Mouse (Mus musculus) spleen, postnatal 36 days (tissue): Measurements from ENCODE around the gene Xrcc2.
A peak's percentile ranks its signal among the peaks of the same experiment; 100 is the strongest.

ENCODE experiments used
- DNase-seq, 2 experiments: peaks; one replicate each; pipeline ENCODE4 v3.0.0; 2022; ENCODE audit warnings: low spot score in 2 of 2, mixed read lengths in 1 of 2

The Xrcc2 gene

DNA sequence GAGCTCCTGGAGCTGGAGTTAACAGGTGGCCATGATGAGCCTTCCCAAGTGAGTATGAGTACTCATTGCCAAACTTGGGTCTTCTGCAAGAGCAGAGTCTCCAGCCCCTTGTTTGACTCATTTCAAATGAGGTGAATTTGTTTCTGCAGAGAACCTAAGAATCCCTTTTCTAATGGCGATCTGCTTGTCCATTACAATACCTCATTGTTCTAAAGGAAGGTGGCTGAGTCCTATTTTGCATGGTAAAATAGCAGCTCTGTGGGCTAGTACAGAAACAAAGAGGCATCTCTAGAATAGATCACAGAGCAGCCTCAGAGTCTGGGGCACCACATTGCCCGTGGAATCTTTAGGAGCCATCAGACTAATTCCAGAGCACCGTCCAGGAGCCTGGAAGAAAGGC is 34.6 kb downstream of the Xrcc2 start:
- DNase-seq: no peak

DNA sequence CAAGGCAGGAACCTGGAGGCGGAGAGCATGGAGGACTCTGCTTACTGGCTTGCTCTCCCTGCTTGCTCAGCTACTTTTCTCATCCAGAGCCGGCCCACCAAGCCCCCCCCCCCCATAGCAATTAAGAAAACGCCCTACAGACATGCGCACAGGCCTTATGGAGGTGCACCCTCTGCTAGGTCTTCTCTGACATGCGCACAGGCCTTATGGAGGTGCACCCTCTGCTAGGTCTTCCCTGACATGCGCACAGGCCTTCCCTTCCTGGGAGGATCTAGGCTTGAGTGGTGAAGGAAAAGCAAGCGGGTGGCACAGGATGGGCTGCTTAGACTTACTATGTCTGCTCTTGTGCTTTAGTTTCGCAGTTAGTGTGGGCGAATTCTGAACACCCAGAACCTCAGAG is 37.3 kb downstream of the Xrcc2 start:
- no peak for DNase-seq

DNA sequence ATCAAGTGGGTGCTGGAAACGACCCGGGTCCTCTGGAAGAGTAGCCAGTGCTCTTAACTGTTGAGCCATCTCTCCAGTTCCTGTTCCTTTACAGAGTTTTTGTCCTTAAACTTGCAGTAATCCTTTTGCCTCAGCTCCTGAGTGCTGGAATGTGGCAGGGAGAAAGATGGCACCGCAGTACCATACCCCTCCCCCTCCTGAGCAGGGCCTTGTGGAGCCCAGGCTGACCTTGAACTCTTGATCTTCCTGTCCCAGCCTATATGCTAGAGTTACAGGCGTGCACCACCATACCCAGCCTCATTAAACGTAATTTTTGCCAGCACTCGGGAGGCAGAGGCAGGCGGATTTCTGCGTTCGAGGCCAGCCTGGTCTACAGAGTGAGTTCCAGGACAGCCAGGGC is 38.9 kb downstream of the Xrcc2 start:
- no peak for DNase-seq

DNA sequence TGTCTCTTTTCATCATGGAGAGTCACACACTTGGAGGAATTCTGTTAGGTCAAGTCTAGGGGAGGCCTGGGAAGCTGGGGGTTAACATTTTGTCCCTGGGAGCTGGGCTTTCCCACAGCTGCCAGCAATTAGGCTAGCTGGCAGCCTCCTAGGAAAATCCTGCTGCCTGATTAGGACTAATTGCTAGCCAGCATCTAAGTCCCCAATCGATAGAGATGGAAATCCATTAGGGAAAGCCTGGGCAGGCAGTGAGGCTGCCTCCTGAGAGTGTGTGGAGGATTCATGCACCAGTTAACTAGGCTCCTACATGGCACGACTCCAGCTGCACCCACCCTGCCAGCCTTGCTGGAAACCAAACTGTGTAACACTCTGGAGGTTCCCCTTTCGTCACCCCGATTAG is 39.5 kb downstream of the Xrcc2 start:
- DNase-seq: no peak

DNA sequence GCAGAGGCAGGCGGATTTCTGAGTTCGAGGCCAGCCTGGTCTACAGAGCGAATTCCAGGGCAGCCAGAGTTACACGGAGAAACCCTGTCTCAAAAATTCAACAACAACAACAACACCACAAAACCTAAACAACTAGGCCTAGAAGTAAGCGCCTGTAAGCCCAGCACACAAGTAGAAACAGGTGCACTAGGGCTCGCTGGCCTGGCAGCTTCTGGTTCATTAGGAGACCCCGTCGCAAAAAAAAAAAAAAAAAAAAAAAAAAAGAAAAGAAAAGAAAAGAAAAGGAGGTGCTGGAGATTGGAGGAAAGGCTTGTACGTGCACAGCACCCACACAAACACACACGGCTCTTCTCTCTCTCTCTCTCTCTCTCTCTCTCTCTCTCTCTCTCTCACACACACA is 40.1 kb downstream of the Xrcc2 start:
- no peak for DNase-seq

DNA sequence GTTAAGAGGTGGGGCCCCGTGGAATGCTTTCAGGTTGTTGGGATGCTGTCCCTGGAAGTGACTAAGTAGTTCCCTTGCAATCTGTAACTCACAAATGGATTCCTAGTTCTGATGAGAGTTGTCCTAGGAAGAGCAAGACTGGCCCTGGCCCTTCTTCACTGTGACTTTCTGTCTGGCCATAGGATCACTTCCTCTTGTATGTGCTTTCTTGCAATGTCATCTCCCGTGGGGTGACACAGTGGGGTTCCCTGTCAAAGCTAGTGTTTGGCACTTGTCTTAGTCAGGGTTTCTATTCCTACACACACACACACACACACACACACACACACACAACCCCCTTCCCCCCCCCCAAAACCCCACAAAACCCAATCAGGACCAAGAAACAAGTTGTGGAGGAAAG is 42.5 kb downstream of the Xrcc2 start:
- DNase-seq: peak in 1 of 2 experiments; percentile 11

DNA sequence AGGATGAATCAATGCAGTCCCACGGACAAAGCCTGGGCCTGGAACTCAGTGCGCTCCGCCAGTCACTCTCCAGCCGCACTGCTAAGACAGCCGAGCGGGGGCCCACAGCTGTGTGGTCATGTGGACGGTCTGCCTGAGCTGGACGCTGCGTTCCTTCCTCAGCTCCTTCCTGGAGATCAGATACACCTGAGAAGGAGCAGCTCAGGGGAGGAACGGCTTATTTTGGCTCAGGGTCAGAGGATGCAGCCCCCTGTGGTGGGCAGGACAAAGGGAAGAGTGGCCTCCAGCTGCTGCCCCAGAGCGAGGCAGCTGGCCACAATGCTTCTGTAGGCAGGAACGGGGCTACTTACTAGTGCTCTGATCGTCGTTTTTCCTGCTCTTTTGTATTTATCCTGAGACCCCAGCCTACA is 51.0 kb downstream of the Xrcc2 start:
- no peak for DNase-seq

DNA sequence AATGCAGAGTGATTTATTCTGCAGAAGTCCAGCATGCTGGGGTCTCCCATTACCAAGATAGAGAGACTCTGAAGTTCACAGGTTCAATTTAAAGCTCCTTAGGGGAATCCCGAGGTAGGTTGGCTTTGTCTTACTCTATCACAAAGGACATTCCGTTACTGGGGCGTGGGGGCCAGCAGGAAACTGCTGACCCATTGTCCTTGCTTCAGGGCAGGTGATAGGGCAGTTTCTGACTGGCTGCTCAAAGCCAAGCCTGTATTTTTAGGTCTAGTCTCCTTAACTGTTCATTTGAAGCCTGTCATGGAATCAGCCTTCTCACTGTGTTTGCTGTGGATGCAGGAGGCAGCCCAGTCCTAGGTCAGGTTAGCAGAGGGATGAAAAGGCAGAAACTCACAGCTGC is 52.2 kb downstream of the Xrcc2 start:
- no peak for DNase-seq

DNA sequence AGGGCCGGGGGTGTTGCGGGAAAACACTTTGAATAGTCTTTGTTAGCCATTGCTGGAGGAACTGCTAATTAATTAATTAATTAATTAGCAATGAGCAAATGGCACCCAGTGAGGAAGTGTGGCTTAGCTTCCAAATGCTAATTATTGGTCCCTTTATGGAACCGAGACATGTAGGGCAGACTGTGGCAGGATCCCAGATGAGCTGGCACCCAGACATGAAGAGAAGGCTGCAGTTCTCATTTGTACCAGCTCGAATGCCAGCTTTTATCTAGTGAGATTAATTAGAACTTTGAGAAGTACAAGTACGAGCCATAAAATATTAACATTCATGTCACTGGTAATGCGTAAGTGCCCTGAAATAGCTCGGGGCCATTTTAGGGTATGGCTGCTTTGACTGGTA is 53.2 kb downstream of the Xrcc2 start:
- no peak for DNase-seq

DNA sequence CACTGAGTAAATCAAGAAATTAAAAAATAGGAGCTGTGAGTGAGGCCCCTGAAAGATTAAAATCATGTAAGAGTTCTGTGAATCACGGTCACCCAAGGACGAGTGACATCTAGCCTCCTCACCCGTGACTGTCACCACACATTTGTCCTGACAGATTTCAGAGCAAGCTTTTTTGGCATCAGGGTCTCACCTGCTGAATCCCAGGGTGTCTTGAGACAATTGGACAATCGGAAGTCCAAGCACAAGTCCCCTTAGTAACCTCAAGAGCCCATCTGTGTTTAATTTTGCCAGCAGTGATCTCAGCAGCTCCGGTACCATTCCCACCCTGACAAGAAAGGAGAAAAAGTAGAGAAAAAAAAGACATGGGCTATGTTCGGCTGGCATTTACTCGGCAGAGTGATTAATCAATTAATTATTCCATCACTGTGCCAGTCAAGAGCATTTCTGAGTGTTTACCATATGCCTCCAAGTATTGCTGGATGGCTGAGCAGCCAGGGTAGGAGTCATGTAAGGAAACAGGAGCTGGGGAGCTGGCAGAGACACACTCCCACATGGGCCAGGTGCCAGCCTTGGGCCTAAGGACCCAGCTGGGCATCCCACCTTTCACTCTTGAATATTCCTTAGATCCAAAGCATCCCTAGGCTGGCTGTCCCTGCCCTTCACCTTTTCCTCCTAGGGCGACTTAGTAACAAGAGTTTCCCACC is 59.8 kb downstream of the Xrcc2 start:
- no peak for DNase-seq

DNA sequence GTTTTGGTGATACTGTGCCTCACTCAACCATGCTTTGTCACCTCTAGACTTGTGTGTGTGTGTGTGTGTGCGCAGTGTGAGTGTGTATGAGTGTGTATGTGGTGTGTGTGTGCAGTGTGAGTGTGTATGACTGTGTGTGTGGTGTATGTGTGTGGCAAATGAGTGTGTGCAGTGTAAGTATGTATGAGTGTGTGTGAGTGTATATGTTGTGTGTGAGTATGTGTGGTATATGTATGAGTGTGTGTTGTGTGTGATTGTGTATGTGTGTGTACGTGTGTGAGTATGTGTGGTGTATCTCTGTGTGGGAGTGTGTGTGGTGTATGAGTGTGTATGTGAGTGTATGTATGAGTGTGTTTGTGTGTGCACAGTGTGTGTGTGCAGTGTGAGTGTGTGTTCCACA is 61.1 kb downstream of the Xrcc2 start:
- DNase-seq: no peak

DNA sequence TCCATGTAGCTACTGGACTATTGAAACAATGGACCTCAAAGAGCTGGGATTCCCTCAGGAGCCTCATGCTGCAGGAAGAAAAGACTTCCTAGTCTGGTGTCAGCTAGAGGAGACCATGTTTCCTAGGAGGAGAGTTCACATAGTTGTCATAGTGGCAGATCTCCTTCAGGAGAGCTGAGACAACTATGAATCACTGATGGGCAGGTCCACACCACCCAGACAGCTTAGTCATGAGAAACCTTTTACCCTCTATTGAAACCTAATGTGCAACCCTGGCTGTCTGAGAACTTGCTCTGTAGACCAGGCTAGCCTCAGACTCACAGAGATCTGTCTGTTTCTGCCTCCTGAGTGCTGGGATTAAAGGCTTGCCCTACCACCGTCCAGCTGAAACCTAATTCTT is 62.9 kb downstream of the Xrcc2 start:
- DNase-seq: no peak
